Mouse (Mus musculus) G1E (cell line): ENCODE measurements around the gene Mks1.

ENCODE experiments used
- CTCF ChIP-seq: IDR thresholded peaks from 2 replicates; pipeline ENCODE4 v1.5.1; 2012; ENCODE audit warnings: low read depth, low read length, inconsistent platforms, mixed read lengths
- GATA1 ChIP-seq: IDR thresholded peaks from 2 replicates; pipeline ENCODE4 v1.6.1; 2012; ENCODE audit warnings: borderline replicate concordance, low read length, inconsistent platforms, mixed read lengths
- GATA2 ChIP-seq: IDR thresholded peaks from 2 replicates; pipeline ENCODE4 v1.6.1; 2012; ENCODE audit warnings: low read depth, low read length, inconsistent platforms, borderline replicate concordance
- POLR2AphosphoS5 ChIP-seq: IDR thresholded peaks from 2 replicates; pipeline ENCODE4 v1.6.1; 2012; ENCODE audit warnings: low read depth, low read length, inconsistent platforms; ENCODE audit not compliant: insufficient replicate concordance
- TAL1 ChIP-seq: conservative IDR thresholded peaks from 2 replicates; pipeline ENCODE4 v1.6.1; 2012; ENCODE audit warnings: low read depth, low read length, inconsistent platforms, mixed read lengths

- TF ChIP-seq CTCF (no peak), TAL1 (no peak), POLR2AphosphoS5 (no peak), GATA1 (no peak), GATA2 (no peak)
Measured at GRCm38 (mm10) chr11:87841436-87841835, 11.6 kb upstream of the Mks1 start.
